ENCODE assay signal across 24 mouse cellular contexts in the genomic region with DNA sequence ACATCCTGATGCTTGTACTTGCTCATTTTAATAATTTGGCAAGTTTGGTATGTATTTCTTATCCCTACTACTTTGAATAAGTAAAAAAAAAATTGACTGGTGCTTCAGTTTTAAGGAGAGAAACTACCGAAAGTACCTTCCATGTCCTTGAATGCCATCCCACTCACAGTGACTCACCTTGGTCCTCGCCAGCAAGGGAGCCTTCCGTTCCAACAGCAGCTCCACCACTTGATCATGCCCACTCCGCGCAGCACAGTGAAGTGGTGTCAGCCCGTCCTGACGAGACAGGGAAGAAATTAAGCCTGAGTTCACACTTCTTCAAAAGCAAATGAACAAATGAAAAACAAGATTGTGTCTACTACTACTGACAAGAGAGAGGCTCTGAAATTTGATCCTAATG.
A peak's percentile ranks its signal among the peaks of the same experiment; 100 is the strongest.
DNase-seq lines count a peak whose midpoint lies in the region; TF ChIP-seq lines count a peak whose summit lies in the region.
"Had no signal": no experiment of that assay in that cellular context is flagged by ENCODE, and none has a peak within 500 bp of the region (broad histone marks: within the 10 kb centered on the region; RNA-seq: fewer than 3 reads in every experiment).

No protein-coding gene starts in this region.

- DNase-seq in cerebellum, adult 18-20 months, result peak; percentile 46 to 64
- DNase-seq in cerebellum, adult 11-12 months, result no peak
- peak; percentile 55 to 60 for DNase-seq in left cerebral cortex, adult 2 months (ENCODE audit: extremely low spot score in 1 of 2, low spot score in 2 of 2)
- DNase-seq in left cerebral cortex, adult 8-10 months (ENCODE audit: low spot score in 2 of 2), result no peak
- DNase-seq in adrenal gland, postnatal 14 days, result peak; percentile 54
- peak; percentile 19 for DNase-seq in right cerebral cortex, postnatal 14 days
- DNase-seq in natural killer cell, adult 2 months (ENCODE audit: low spot score in 2 of 2), result no peak
- DNase-seq in ovary, adult 18-20 months (ENCODE audit: low spot score), result no peak
- DNase-seq: gastrocnemius, postnatal 25 days; heart, adult 2 months; heart, postnatal 14 days; kidney, adult 9 months; kidney, postnatal 14 days; lung, adult 18-20 months; lung, postnatal 14 days; retina, postnatal 1 day; spleen, adult 18-20 months had no signal

- H3K27ac ChIP-seq in left cerebral cortex, adult 2 months, result peak overlapping the region; percentile 17; the same call in 1 of the 2 replicates
- H3K27ac ChIP-seq: embryonic facial prominence, embryonic 10.5 days; heart, adult 2 months; heart, embryonic 13.5 days; hindbrain, postnatal 0 days; limb, embryonic 13.5 days; liver, embryonic 12.5 days; midbrain, embryonic 12.5 days; neural tube, embryonic 12.5 days had no signal

- intact Hi-C loops in left cerebral cortex, adult 2 months (cut with DNase I), result loop anchor here (5.0 kb wide), 1 partner anchor 124 kb away; no protein-coding TSS in a partner anchor

- no peak overlapping the region for H3K4me3 ChIP-seq in left cerebral cortex, adult 2 months
- H3K4me3 ChIP-seq: embryonic facial prominence, embryonic 10.5 days; heart, adult 2 months; heart, embryonic 13.5 days; limb, embryonic 13.5 days; liver, embryonic 12.5 days; midbrain, embryonic 12.5 days; neural tube, embryonic 12.5 days had no signal

- TF ChIP-seq CTCF in left cerebral cortex, adult 2 months (IDR thresholded peaks at IDR 0.05), result no peak

Comparison
In these comparisons a context has a peak if more than half of its experiments do, and no peak if none do; other contexts are left out.
1. DNase-seq: peak in cerebellum, adult 18-20 months (2 of 2), left cerebral cortex, adult 2 months (2 of 2), adrenal gland, postnatal 14 days (single experiment) and right cerebral cortex, postnatal 14 days (single experiment); none in cerebellum, adult 11-12 months (single experiment), left cerebral cortex, adult 8-10 months (0 of 2), natural killer cell, adult 2 months (0 of 2) and ovary, adult 18-20 months (single experiment).